Mouse (Mus musculus) left cerebral cortex, postnatal 36 days (tissue): ENCODE results near the gene Lta. TPM values are rescaled to one million over a fixed set of nuclear protein-coding genes. Genes with fewer than 3 reads are reported as not detected.

Experiments used
- DNase-seq, 2 experiments: peaks; one replicate each; pipeline ENCODE4 v3.0.0; 2021 to 2022; ENCODE audit warnings: low spot score in 2 of 2, mixed read lengths in 1 of 2
- intact Hi-C: fragments of 180-260 bp; cut with DNase I; formaldehyde crosslinking; loops from one replicate; pipeline ENCODE4 v1.15.1; 2025
- total RNA-seq, 2 experiments: library from RNA; stranded (reverse); gene quantifications; 2 replicates each; pipeline ENCODE4 v1.2.3; 2021

Gene Lta
- total RNA-seq, result 1 to 10 TPM in 1 of 2 experiments, under 1 TPM in 1; 0.44 to 1.1 TPM

- DNase-seq, result no peak
- intact Hi-C loops, result no loop called here
Measured at GRCm38 (mm10) chr17:35204494-35205379, at the start of gene Lta. Gene Lta, minus strand, starts transcription at chr17:35205351.

GRCm38 (mm10) chr17:35254241-35255098, 49.3 kb upstream of the Lta start:
- intact Hi-C loops, result loop anchor here (5.0 kb wide), 1 partner anchor 48 kb away; no protein-coding TSS in a partner anchor
- DNase-seq, result no peak

DNA sequence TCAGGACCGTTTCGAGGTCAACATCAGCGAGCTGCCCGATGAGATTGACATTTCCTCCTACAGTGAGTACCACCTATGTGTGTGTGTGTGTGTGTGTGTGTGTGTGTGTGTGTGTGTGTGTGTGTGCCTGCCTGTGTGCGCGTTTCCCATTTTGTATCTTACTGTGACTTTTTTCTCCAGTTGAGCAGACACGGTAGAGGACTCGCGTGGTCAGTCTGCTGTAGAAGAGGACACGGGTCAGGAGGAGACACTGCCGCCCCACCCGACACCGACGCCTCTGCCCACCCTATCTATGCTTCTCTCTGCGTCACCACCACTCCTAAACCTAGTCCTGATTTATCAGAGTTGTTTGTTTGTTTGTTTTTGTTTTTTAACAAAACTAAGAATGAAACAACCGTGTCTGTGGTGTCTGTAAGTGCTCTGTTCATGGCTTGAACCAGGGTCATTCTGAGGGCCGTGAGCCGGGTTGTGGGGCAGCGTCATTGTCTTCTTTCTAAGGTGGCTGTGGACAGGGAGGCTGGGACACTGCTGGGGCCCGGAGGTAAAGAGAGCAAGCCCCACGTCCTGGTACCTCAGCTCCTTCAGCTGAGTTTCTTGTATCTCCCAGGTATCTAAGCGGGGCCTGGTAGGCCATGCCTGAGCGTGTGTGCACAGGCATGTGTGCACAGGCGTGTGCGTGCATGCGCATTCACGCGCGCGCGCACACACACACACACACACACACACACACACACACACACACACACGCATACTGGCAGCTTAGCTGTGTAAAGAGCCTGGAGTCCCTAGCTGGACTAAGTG, 48.3 kb upstream of the Lta start:
- intact Hi-C loops, result no loop called here
- DNase-seq, result no peak

- intact Hi-C loops, result no loop called here
- no peak for DNase-seq
Measured at GRCm38 (mm10) chr17:35252619-35253292, 47.6 kb upstream of the Lta start.

DNA sequence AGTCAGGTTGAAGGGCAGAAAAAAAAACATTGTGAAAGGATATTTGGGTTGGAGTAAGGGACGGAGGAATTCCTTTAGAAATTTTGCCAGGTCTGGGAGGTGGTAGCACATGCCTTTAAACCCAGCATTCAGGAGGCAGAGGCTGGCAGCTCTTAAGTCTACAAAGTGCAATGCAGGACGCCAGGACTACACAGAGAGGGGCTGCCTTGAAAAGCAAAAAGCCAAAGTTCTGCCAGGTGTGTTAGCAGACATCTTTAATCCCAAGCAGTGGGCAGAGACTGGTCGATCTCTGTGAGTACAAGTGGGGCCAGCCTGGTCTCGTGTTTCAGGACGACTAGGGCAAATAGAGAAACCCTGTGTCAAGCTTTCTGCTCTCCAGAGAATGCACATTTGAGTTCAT, 46.8 kb upstream of the Lta start:
- no peak for DNase-seq
- intact Hi-C loops, result no loop called here

DNA sequence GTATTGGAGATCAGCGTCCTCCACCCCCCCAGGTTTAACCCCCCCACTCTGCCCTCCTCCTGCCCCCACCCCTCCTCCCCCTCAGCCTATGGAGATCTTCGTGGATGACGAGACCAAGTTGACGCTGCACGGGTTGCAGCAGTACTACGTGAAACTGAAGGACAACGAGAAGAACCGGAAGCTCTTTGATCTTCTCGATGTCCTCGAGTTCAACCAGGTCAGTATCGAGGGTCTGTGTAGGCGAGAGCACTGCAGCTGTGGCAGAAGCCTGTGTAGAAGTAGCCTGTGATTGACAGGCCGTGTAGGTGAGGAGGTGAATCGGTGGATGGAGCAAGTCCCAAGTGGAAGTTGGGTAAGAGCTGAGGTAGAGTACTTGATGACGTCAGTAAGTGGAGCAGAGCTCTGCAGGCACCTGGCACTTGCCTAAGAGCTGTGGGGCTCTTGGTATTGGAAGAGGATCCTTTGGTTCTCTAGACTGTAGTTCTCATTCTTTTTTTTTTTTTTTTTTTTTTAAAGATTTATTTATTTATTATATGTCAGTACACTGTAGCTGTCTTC, 46.1 kb upstream of the Lta start:
- intact Hi-C loops, result no loop called here
- DNase-seq, result no peak

GRCm38 (mm10) chr17:35250348-35251120, 45.4 kb upstream of the Lta start:
- intact Hi-C loops, result no loop called here
- no peak for DNase-seq

DNA sequence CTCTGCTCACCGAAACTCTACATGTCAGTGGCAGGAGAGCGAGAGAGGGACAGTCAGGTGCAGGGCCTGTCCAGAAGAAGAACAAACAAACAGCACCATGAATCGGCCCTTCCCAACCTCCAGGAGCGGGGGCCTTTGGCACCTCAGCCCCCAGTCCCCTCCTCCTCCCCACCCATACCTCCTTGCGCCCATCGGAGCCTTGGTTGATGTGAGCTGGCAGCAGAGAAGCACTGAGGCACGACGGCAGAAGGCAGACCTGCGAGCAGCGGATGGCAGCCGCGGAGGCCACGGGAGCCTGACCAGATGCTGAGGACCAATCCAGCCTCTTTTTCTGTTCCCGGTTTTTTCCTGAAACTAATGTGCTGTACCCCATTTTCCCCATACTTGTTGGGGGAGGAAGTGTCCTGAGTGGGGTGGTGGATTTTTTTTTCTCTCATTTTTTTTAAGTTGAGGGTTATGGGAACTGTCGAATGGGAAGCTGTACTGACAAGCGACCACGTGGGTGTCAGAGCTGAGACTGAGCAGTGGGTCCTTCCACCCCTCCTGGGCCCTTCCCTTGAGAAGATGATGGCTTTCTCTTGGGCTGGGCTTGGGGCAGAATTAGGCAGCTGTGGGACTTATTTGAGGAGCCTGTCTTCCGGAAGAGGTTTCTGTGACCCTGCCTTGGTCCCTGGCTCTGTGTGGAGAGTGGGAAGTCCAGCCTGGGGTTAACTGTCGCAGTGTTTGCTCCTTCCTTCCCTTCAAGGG, 44.5 kb upstream of the Lta start:
- intact Hi-C loops, result no loop called here
- DNase-seq, result no peak

DNA sequence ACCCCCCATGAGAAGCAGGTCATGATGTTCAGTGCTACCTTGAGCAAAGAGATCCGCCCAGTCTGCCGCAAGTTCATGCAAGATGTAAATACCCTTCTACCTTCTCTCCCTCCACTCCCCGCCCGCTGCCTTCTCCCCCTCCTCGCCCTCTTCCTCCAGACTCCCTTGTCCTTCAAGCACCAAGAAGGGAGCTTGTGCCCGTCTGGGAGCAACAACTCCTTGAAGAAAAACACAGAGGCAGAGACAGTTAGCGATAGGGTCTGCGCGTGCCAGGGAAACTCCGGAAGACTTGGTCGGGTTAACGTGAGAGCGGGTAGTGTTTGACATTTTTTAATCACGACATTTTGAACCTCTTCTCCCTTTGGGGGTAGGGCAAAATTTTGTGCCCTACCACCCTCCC, 43.8 kb upstream of the Lta start:
- no peak for DNase-seq
- intact Hi-C loops, result no loop called here

- no peak for DNase-seq
- intact Hi-C loops, result no loop called here
Measured at GRCm38 (mm10) chr17:35247144-35247543, 42.0 kb upstream of the Lta start.

DNA sequence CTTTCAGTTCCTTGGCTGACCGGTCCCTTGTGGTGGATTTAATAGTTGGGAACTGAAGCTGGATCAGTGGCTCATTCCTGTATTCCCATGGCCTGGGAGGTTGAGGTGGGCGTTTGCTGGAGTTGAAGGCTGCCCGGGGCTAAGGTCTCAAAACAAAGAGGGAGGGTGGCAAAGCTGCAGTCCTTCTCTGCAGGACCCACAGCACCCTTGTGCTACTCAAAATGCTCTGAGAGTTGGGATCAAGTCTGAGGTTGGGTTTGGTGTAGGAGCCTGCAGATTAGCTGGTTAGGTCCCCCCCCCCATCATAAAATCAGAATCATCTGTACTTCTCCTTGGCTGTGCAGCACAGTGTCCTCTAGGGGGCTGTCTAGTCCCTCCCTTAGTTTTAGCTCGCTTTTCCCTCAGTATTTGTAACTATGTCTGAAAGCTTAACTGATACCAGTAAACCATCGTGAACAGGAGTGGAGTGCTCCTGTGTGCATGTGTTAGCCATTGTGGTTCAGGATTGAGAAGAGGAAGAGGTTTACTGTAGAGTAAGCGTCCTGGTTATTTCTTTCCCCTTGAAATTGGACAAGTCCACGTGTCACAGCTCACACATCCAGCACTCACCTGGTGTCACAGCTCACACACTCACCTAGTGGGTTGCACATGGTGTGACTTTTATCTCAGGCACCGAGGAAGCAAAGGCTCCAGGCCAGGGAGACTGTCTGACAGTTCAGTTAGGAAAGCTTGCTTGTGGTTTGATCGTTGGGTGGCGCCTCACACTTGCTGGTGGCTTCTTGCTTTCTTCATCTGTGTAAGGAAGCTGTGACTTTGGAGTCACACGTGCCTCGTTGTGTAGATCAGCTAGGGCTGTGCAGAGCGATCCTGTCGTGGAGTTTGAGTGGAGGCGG, 40.8 kb upstream of the Lta start:
- intact Hi-C loops, result no loop called here
- no peak for DNase-seq

DNA sequence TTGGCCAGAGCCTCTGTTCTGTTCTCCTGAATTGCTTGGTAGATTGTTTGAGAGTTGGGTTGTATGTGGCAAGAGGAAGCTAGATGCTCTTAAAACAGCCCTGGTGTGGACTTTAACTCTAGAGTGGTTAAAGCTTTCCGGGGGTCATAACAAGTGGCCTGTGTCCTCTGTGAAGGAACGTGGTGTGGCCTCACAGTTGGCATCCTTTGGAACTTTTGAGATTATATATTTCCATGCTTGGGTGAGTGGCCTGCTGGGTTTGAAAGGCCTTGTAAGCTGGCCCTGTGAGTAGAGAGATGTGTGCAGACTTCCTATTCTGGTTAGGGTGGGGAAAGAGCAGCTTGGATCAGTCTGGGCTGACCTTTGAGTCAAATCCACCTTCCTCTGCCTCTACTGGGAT, 39.8 kb upstream of the Lta start:
- intact Hi-C loops, result loop anchor here (5.0 kb wide), 1 partner anchor 408 kb away; the partner anchor contains the start of genes Dxo and Stk19
- DNase-seq, result no peak

GRCm38 (mm10) chr17:35243086-35243485, 37.9 kb upstream of the Lta start:
- DNase-seq, result peak; percentile 58 to 65
- intact Hi-C loops, result loop anchor here (5.0 kb wide), 1 partner anchor 406 kb away; the partner anchor contains the start of genes Dxo and Stk19

- intact Hi-C loops, result loop anchor here (5.0 kb wide), 1 partner anchor 405 kb away; the partner anchor contains the start of genes Dxo and Stk19
- DNase-seq, result peak in 1 of 2 experiments; percentile 43
Measured at GRCm38 (mm10) chr17:35242015-35242941, 37.1 kb upstream of the Lta start.
